Mouse (Mus musculus): Measurements from ENCODE around the gene Trim7.
"Not testable (repeated sequence)": the region's sequence is repeated elsewhere in the genome, so short reads cannot be mapped to it uniquely, and the experiment has no call there.

Gene Trim7

DNA sequence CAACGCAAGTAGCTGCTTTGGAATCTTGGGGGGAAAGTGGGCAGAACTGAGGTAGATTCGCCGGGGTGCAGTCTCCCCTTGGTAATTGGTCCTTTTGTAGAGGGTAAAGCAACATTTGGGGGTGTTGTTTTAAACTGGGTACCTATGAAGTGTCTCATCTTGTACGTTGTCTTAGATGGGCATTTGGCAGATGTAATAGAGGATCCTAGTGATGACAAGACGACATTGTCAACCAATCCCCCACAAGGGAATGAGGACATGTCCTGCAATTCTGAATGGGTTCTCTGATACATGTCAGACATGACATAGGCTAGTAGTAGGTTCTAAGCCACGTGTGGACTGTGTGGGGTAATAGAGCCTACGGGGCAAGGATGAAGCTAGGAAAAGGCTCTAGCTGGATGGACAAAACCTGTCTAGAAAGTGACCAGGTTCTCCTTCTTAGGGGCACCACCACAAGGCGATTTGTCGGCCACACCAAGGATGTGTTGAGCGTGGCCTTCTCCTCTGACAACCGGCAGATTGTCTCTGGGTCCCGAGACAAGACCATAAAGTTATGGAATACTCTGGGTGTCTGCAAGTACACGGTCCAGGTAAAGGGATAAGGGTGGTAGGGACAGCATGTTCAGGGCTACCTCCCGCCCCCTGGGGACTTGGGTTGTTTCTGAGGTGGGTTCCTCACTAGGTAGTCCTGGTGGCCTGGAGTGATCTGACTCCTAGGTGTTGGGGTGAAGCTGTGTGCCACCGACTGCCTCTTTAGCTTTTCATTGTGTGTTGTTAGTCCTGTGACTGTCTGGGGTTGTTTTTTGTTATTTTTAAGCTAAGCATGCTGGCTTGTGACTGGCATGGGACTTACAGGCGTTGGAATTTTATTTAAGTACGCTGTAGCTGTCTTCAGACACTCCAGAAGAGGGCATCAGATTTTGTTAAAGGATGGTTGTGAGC lies 23.8 kb upstream of the Trim7 start:
- DNase-seq (ENCODE audit: low read depth in 2 of 2, low spot score in 2 of 2) = no peak

DNA sequence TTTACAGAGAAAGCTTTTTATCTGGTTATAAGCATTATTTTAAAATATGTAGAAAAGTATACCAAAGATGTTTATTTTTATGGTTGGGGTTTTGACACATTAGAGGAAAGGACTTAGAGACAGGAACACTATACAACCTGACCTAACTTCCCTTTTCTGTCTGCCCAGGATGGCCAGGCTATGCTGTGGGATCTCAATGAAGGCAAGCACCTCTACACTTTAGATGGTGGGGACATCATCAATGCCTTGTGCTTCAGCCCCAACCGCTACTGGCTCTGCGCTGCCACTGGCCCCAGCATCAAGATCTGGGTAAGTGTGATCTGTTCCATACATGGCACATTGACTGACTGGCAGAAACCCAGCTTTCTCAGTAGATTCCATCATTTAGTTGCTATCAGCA lies 22.0 kb upstream of the Trim7 start:
- no peak for DNase-seq (ENCODE audit: low read depth in 2 of 2, low spot score in 2 of 2)

DNA sequence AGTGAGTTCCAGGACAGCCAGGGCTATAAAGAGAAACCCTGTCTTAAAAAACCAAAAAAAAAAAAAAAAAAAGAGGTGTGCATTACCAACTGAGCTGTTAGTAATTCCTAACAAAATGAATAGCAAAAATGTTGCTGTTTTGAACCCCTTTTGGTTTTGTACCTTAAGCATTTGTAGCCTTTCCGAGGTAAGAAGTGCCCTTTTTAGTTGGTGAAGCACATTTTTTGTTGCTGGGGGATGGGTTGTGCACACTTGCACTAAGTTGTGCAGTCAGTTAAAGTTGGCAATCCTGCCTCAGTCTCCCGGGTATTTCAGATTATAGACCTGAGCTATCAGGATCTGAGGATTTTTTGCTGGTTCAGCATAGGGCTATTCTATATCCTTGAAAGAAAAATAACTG lies 21.0 kb upstream of the Trim7 start:
- DNase-seq (ENCODE audit: low read depth in 2 of 2, low spot score in 2 of 2) = no peak

DNA sequence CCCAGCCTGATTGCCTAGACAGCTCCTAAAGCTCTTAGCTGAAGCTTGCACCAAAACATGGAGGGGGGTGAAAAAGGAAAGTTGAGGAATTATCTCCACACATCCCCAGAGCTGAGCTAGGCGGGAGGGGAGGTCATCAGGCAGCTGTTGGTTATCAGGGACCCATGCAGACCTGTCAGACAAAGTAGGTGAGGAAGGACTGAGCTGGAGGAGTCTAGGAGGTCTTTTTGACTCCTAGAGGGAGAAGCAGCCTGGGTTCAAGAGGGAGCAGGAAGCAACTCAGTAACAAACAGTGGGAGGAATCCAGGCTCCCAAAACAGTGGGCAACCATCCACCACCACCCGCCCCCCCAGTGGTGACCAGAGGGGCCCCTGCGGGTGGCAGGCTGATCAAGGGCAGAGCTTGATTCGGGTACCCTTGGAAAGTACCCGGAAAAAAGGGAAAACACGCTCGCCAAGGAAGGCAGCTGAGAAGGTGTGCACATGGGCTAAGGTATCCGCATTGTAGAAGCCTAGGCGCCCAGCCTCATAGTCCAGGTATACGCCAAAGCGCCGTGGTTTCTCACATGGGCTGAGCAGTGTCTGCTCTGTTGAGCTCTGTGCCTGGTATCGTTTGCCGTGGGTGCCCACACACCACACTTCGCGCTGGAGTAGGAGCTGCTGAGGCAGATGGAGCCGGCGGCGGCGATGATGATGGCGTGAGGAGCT lies 18.9 kb upstream of the Trim7 start:
- no peak for DNase-seq (ENCODE audit: low read depth in 2 of 2, low spot score in 2 of 2)

GRCm38 (mm10) chr11:48807563-48808303 lies 18.2 kb upstream of the Trim7 start:
- DNase-seq (ENCODE audit: low read depth in 2 of 2, low spot score in 2 of 2) = no peak

GRCm38 (mm10) chr11:48808304-48808646 lies 17.7 kb upstream of the Trim7 start:
- DNase-seq (ENCODE audit: low read depth in 2 of 2, low spot score in 2 of 2) = no peak

- no peak for DNase-seq (ENCODE audit: low read depth in 2 of 2, low spot score in 2 of 2)
Observed at GRCm38 (mm10) chr11:48808737-48809433, 17.1 kb upstream of the Trim7 start.

- DNase-seq (ENCODE audit: low read depth in 2 of 2, low spot score in 2 of 2) = no peak
Observed at GRCm38 (mm10) chr11:48809434-48809830, 16.5 kb upstream of the Trim7 start.

DNA sequence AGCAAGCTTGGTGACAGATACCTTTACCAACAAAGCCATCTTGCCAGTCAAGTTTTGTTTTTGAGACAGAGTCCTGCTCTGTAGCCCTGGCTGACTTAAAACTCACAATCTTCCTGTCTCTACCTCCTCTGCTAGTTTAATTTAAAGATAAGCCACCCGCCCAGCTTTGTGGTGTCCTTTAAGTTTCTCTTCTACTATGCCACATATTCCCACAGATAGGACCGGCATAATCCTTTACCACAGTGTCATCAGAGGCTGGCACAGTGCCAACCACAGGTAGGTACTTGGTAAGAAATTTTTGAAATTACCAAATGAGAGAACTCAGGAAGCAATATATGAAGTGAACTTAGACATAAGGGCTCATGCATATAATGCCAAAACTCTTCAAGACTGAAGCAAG lies 15.8 kb upstream of the Trim7 start:
- no peak for DNase-seq (ENCODE audit: low read depth in 2 of 2, low spot score in 2 of 2)

DNA sequence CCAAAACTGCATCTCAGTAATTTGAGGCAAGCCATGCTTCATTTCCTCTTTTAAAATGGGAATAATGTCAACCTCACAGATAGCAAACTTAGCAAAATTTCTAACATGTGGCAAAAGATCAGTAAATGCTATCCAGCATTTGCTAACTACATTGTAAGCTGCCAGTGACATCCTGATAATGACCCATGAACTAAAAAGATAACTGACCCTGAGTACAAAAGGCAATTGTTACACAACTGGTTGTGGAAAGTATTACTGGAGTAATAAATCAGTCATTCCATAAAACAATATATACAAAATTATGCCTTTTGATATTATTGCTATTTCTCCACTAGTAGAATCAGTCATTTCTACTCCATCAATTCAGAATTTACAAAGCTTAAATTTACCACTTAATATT lies 12.2 kb upstream of the Trim7 start:
- DNase-seq (ENCODE audit: low read depth in 2 of 2, low spot score in 2 of 2) = no peak

GRCm38 (mm10) chr11:48815851-48816250 lies 10.1 kb upstream of the Trim7 start:
- no peak for DNase-seq (ENCODE audit: low read depth in 2 of 2, low spot score in 2 of 2)

DNA sequence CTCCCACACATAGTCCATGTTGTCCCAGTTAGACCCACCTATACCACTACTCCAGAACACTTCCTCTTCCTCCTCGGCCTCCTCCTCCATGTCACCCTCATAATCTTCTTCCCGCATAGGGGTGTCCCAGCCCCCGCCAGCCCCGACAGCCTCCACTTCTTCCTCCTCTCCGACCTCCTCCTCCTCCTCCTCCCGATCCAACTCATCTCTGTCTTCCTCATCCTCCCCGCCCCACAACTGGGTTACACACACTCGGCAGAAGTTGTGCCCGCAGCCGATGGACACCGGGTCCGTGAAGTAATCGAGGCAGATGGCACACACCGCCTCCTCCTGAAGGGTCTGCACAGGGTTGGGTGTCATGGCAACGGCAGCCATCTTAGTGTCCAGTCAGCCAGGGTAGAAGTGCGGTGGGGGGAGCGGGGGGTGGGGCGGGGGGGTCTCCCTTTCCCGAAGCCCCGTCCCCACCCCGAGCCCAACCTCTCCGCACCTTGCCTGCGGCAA lies 9.6 kb upstream of the Trim7 start:
- peak in 1 of 2 experiments; percentile 19 for DNase-seq (ENCODE audit: low read depth in 2 of 2, low spot score in 2 of 2)

GRCm38 (mm10) chr11:48816800-48817665 lies 8.9 kb upstream of the Trim7 start, which contains the start of gene Trim41:
TSS of gene Trim41 (minus strand) at chr11:48817353.
- DNase-seq (ENCODE audit: low read depth in 2 of 2, low spot score in 2 of 2) = peak; percentile 99

GRCm38 (mm10) chr11:48817794-48818193 lies 8.1 kb upstream of the Trim7 start:
- DNase-seq (ENCODE audit: low read depth in 2 of 2, low spot score in 2 of 2) = no peak

DNA sequence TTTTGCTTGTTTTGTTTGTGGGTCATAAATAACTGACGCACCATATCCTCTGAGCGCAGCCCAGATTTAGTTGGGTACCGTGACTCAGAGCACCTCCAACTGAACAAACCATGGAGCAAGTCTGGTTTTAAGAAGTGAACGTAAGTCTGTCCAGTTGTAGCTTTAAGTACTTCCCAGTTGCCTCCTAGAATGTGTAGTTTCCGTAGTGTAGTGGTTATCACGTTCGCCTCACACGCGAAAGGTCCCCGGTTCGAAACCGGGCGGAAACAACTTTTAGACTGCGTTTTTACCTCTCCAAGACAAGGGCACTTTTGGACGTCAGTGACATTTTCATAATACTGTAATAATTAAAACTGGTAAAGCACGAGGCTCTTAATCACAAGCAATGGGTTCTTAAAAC lies 7.6 kb upstream of the Trim7 start:
- DNase-seq (ENCODE audit: low read depth in 2 of 2, low spot score in 2 of 2) = peak; percentile 87 to 88

- no peak for DNase-seq (ENCODE audit: low read depth in 2 of 2, low spot score in 2 of 2)
Observed at GRCm38 (mm10) chr11:48819614-48820307, 6.2 kb upstream of the Trim7 start.

GRCm38 (mm10) chr11:48820308-48820674 lies 5.6 kb upstream of the Trim7 start:
- DNase-seq (ENCODE audit: low read depth in 2 of 2, low spot score in 2 of 2) = no peak

GRCm38 (mm10) chr11:48821299-48821698 lies 4.6 kb upstream of the Trim7 start:
- DNase-seq (ENCODE audit: low read depth in 2 of 2, low spot score in 2 of 2) = not testable (repeated sequence)

GRCm38 (mm10) chr11:48822768-48823512 lies 3.0 kb upstream of the Trim7 start:
- DNase-seq (ENCODE audit: low read depth in 2 of 2, low spot score in 2 of 2) = no peak
